Mouse (Mus musculus): ENCODE data around the gene Psmb5.

The Psmb5 gene

GRCm38 (mm10) chr14:54592319-54592934 lies 25.4 kb downstream of the Psmb5 start:
- CTCF ChIA-PET = interaction anchor here (0.6 to 3.8 kb wide), 12 partner anchors 8 to 139 kb away, joined by 3 to 30 read pairs (median 4); no protein-coding TSS in a partner anchor
- POLR2A ChIA-PET = interaction anchor here in 3 of 4 experiments (0.6 to 67.6 kb wide), 11 partner anchors 9 to 67 kb away, joined by 3 to 2028 read pairs (median 5); partner anchors contain the start of genes 4931414P19Rik (in 2 of the 3), Haus4 (in 2 of the 3) and Ajuba (in 1 of the 3)

GRCm38 (mm10) chr14:54591056-54591455 lies 26.8 kb downstream of the Psmb5 start:
- ChIA-PET POLR2A (interaction anchor here in 3 of 4 experiments (0.7 to 67.6 kb wide), 16 partner anchors 9 to 45 kb away, joined by 3 to 2028 read pairs (median 5); partner anchors contain the start of genes 4931414P19Rik (in 2 of the 3), Ajuba (in 2 of the 3), Haus4 (in 2 of the 3) and Psmb5 (in 1 of the 3)), CTCF (interaction anchor here in 2 of 4 experiments (0.7 to 2.7 kb wide), 10 partner anchors 9 to 67 kb away, joined by 3 to 12 read pairs (median 4); partner anchors contain the start of gene Haus4 (in 1 of the 2))

GRCm38 (mm10) chr14:54583681-54584338 lies 34.0 kb downstream of the Psmb5 start:
- POLR2A ChIA-PET = interaction anchor here (0.6 to 67.6 kb wide), 17 partner anchors 8 to 130 kb away, joined by 3 to 2028 read pairs (median 4); partner anchors contain the start of genes Haus4 (in 3 of the 4), Psmb5 (in 2 of the 4), 4931414P19Rik (in 1 of the 4) and Ajuba (in 1 of the 4)
- CTCF ChIA-PET = interaction anchor here (0.5 to 5.4 kb wide), 37 partner anchors 8 to 356 kb away, joined by 3 to 30 read pairs (median 4); partner anchors contain the start of genes Haus4 (in 3 of the 4), 4931414P19Rik (in 1 of the 4) and Cdh24 (in 1 of the 4)

- CTCF ChIA-PET = interaction anchor here (1.0 to 5.4 kb wide), 9 partner anchors 8 to 13 kb away, joined by 3 to 30 read pairs (median 9); no protein-coding TSS in a partner anchor
- POLR2A ChIA-PET = interaction anchor here in 2 of 4 experiments (0.9 to 67.6 kb wide), 7 partner anchors 11 to 68 kb away, joined by 3 to 2028 read pairs (median 14); partner anchors contain the start of genes Haus4 (in 2 of the 2), 4931414P19Rik (in 1 of the 2), Ajuba (in 1 of the 2) and Psmb11 (in 1 of the 2)
These were observed 35.3 kb downstream of the Psmb5 start for GRCm38 (mm10) chr14:54582536-54582935.

GRCm38 (mm10) chr14:54579638-54580037 lies 38.2 kb downstream of the Psmb5 start:
- ChIA-PET CTCF (interaction anchor here (0.7 to 3.1 kb wide), 18 partner anchors 10 to 348 kb away, joined by 3 to 16 read pairs (median 4); partner anchors contain the start of genes Haus4 (in 2 of the 4), 1700123O20Rik (in 1 of the 4) and Cdh24 (in 1 of the 4)), POLR2A (interaction anchor here (0.7 to 67.6 kb wide), 19 partner anchors 8 to 107 kb away, joined by 3 to 2028 read pairs (median 4); partner anchors contain the start of genes Haus4 (in 2 of the 4), Psmb5 (in 2 of the 4), 1700123O20Rik (in 1 of the 4) and 4931414P19Rik (in 1 of the 4))

GRCm38 (mm10) chr14:54578063-54578462 lies 39.8 kb downstream of the Psmb5 start:
- ChIA-PET CTCF (interaction anchor here (0.7 to 3.1 kb wide), 10 partner anchors 8 to 319 kb away, joined by 3 to 16 read pairs (median 4); partner anchors contain the start of genes Haus4 (in 2 of the 4) and 1700123O20Rik (in 1 of the 4)), POLR2A (interaction anchor here in 3 of 4 experiments (0.6 to 67.6 kb wide), 18 partner anchors 9 to 170 kb away, joined by 3 to 2028 read pairs (median 5); partner anchors contain the start of genes 4931414P19Rik (in 3 of the 3), 1700123O20Rik (in 2 of the 3), Haus4 (in 2 of the 3) and Psmb5 (in 2 of the 3))

GRCm38 (mm10) chr14:54577089-54577982 lies 40.5 kb downstream of the Psmb5 start, which contains the start of gene Ajuba:
Gene Ajuba, minus strand, starts transcription at chr14:54577558.
- POLR2A ChIA-PET = interaction anchor here (0.6 to 67.6 kb wide), 24 partner anchors 7 to 342 kb away, joined by 3 to 2028 read pairs (median 6); partner anchors contain the start of genes Haus4 (in 4 of the 4), 4931414P19Rik (in 3 of the 4), 1700123O20Rik (in 2 of the 4) and Psmb5 (in 2 of the 4)

GRCm38 (mm10) chr14:54576241-54577088 lies 41.4 kb downstream of the Psmb5 start:
- ChIA-PET POLR2A (interaction anchor here (0.5 to 67.6 kb wide), 34 partner anchors 8 to 341 kb away, joined by 3 to 2028 read pairs (median 5); partner anchors contain the start of genes Haus4 (in 4 of the 4), Cdh24 (in 3 of the 4), 1700123O20Rik (in 2 of the 4) and 4931414P19Rik (in 2 of the 4)), CTCF (interaction anchor here in 2 of 4 experiments (0.8 to 2.0 kb wide), 5 partner anchors 8 to 75 kb away, joined by 3 to 7 read pairs (median 5); partner anchors contain the start of genes Cdh24 (in 1 of the 2) and Haus4 (in 1 of the 2))

More at GRCm38 (mm10) chr14:54577089-54577982, 40.5 kb downstream of the Psmb5 start, which contains the start of gene Ajuba:
- CTCF ChIA-PET = interaction anchor here (0.7 to 3.1 kb wide), 12 partner anchors 8 to 736 kb away, joined by 3 to 16 read pairs (median 4); partner anchors contain the start of genes Haus4 (in 2 of the 4) and 1700123O20Rik (in 1 of the 4)

- CTCF ChIA-PET = interaction anchor here in 2 of 4 experiments (0.8 to 2.0 kb wide), 8 partner anchors 8 to 245 kb away, joined by 3 to 7 read pairs (median 5); partner anchors contain the start of genes Haus4 (in 2 of the 2), 4931414P19Rik (in 1 of the 2) and Cdh24 (in 1 of the 2)
- POLR2A ChIA-PET = interaction anchor here (0.6 to 67.6 kb wide), 42 partner anchors 9 to 1309 kb away, joined by 3 to 2028 read pairs (median 4); partner anchors contain the start of genes Haus4 (in 4 of the 4), Cdh24 (in 3 of the 4), 1700123O20Rik (in 2 of the 4) and 4931414P19Rik (in 2 of the 4)
These were observed 42.2 kb downstream of the Psmb5 start for GRCm38 (mm10) chr14:54575631-54576030.

GRCm38 (mm10) chr14:54575031-54575430 lies 42.8 kb downstream of the Psmb5 start:
- ChIA-PET CTCF (interaction anchor here in 3 of 4 experiments (0.7 to 2.0 kb wide), 11 partner anchors 8 to 245 kb away, joined by 3 to 8 read pairs (median 5); partner anchors contain the start of genes Haus4 (in 2 of the 3), 4931414P19Rik (in 1 of the 3) and Cdh24 (in 1 of the 3)), POLR2A (interaction anchor here (0.6 to 67.6 kb wide), 43 partner anchors 8 to 1310 kb away, joined by 3 to 2028 read pairs (median 5); partner anchors contain the start of genes Haus4 (in 4 of the 4), 1700123O20Rik (in 2 of the 4), Acin1 (in 2 of the 4) and Psmb5 (in 2 of the 4))

- POLR2A ChIA-PET = interaction anchor here (0.6 to 67.6 kb wide), 39 partner anchors 11 to 1066 kb away, joined by 3 to 2028 read pairs (median 4); partner anchors contain the start of genes Haus4 (in 4 of the 4), 1700123O20Rik (in 2 of the 4), 4931414P19Rik (in 2 of the 4) and Acin1 (in 2 of the 4)
- CTCF ChIA-PET = interaction anchor here (0.5 to 2.7 kb wide), 12 partner anchors 9 to 85 kb away, joined by 3 to 13 read pairs (median 6); partner anchors contain the start of genes Cdh24 (in 1 of the 4) and Haus4 (in 1 of the 4)
These were observed 43.6 kb downstream of the Psmb5 start for GRCm38 (mm10) chr14:54574253-54574652.

GRCm38 (mm10) chr14:54572790-54573736 lies 44.8 kb downstream of the Psmb5 start:
- CTCF ChIA-PET = interaction anchor here (0.5 to 2.7 kb wide), 32 partner anchors 10 to 360 kb away, joined by 3 to 17 read pairs (median 4); partner anchors contain the start of genes Cdh24 (in 2 of the 4), Haus4 (in 1 of the 4) and Slc7a7 (in 1 of the 4)
- POLR2A ChIA-PET = interaction anchor here (0.5 to 67.6 kb wide), 59 partner anchors 8 to 340 kb away, joined by 3 to 2028 read pairs (median 4); partner anchors contain the start of genes Haus4 (in 4 of the 4), 1700123O20Rik (in 3 of the 4), 4931414P19Rik (in 2 of the 4) and Acin1 (in 2 of the 4)

GRCm38 (mm10) chr14:54572122-54572521 lies 45.7 kb downstream of the Psmb5 start:
- CTCF ChIA-PET = interaction anchor here in 3 of 4 experiments (0.5 to 2.7 kb wide), 20 partner anchors 11 to 345 kb away, joined by 3 to 13 read pairs (median 4); partner anchors contain the start of genes Cdh24 (in 2 of the 3), Haus4 (in 2 of the 3) and Slc7a7 (in 1 of the 3)
- POLR2A ChIA-PET = interaction anchor here (0.5 to 67.6 kb wide), 40 partner anchors 8 to 161 kb away, joined by 3 to 2028 read pairs (median 4); partner anchors contain the start of genes Haus4 (in 4 of the 4), 1700123O20Rik (in 3 of the 4), 4931414P19Rik (in 2 of the 4) and Acin1 (in 2 of the 4)
